In the genomic region with DNA sequence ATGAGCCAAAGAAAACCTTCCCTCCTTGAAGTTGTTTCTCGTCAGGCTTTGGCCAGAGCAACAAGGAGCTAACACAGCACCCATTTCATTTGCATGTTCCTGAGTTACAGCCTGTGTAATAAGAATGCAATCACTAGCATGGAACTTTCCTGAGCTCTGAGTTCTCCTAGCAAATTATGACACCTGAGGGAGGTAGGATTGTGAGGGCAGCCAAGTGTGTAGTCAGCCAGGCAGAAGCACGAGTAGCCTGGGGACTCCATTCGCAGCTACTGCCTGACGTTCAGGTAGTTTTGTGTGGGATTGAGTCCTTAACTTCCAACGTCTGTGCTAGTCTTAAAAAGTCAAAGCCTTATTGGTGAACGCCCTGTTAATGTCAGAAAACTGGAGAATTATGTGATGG, we compare ENCODE assay signal across 29 mouse cellular contexts.
A peak's percentile ranks its signal among the peaks of the same experiment; 100 is the strongest.
DNase-seq lines count a peak whose midpoint lies in the region; ATAC-seq lines count a peak whose summit lies in the region.
"Had no signal": no experiment of that assay in that cellular context is flagged by ENCODE, and none has a peak within 500 bp of the region (broad histone marks: within the 10 kb centered on the region; RNA-seq: fewer than 3 reads in every experiment).

No protein-coding gene starts in this region.

- H3K9ac ChIP-seq in neural tube, embryonic 15.5 days (replicated peaks), result no peak overlapping the region
- H3K9ac ChIP-seq: forebrain, embryonic 12.5 days; hindbrain, embryonic 12.5 days; liver, embryonic 12.5 days; midbrain, embryonic 12.5 days had no signal

- peak; percentile 41; the same call in 1 of the 2 replicates for ATAC-seq in neural tube, embryonic 15.5 days (ENCODE audit: low FRiP score)
- no peak for ATAC-seq in inflammation-experienced regulatory T-cells, adult 6 months
- ATAC-seq in CD4-positive, CD25-positive, alpha-beta regulatory T cell, adult 4 months, result no peak
- ATAC-seq: hindbrain, postnatal 0 days; intestine, embryonic 16.5 days; liver, embryonic 12.5 days; lung, postnatal 0 days had no signal

- no peak overlapping the region for H3K27ac ChIP-seq in neural tube, embryonic 15.5 days (replicated peaks)
- H3K27ac ChIP-seq: forebrain, embryonic 12.5 days; hindbrain, embryonic 12.5 days; hindbrain, postnatal 0 days; left cerebral cortex, adult 2 months; liver, embryonic 12.5 days; midbrain, embryonic 12.5 days had no signal

- H3K9me3 ChIP-seq in neural tube, embryonic 15.5 days (replicated peaks), result no peaks in the 10 kb centered on the region
- H3K9me3 ChIP-seq: forebrain, embryonic 12.5 days; hindbrain, embryonic 12.5 days; liver, embryonic 12.5 days; megakaryocyte, embryonic 14.5 days; midbrain, embryonic 12.5 days had no signal

- no peak overlapping the region for H3K4me3 ChIP-seq in neural tube, embryonic 15.5 days (replicated peaks)
- H3K4me3 ChIP-seq: erythroblast, embryonic 14.5 days; forebrain, embryonic 12.5 days; hindbrain, embryonic 12.5 days; left cerebral cortex, adult 2 months; liver, embryonic 12.5 days; megakaryocyte, embryonic 14.5 days; midbrain, embryonic 12.5 days had no signal

- 0 out of 2 replicates have a peak, but pooled peaks cover 4% of the 10 kb centered on the region for H3K4me1 ChIP-seq in neural tube, embryonic 15.5 days
- H3K4me1 ChIP-seq: forebrain, embryonic 12.5 days; hindbrain, embryonic 12.5 days; liver, embryonic 12.5 days; midbrain, embryonic 12.5 days had no signal

- WGBS in neural tube, embryonic 15.5 days, result 62% methylated on average over 6 of the region's 6 CpGs

- no peak overlapping the region for H3K4me2 ChIP-seq in neural tube, embryonic 15.5 days
- H3K4me2 ChIP-seq: forebrain, embryonic 12.5 days; heart, embryonic 11.5 days; hindbrain, embryonic 12.5 days; liver, embryonic 12.5 days; midbrain, embryonic 12.5 days had no signal

- intact Hi-C loops in left cerebral cortex, postnatal 4 days (cut with DNase I), result no loop called here

- H3K27me3 ChIP-seq in neural tube, embryonic 15.5 days (replicated peaks), result no peaks in the 10 kb centered on the region
- H3K27me3 ChIP-seq: forebrain, embryonic 12.5 days; hindbrain, embryonic 12.5 days; liver, embryonic 12.5 days; midbrain, embryonic 12.5 days had no signal

- no peak for DNase-seq in neural tube, embryonic 10.5 days (ENCODE audit: extremely low spot score, low spot score)
- DNase-seq in kidney, adult 8-10 months, result peak; percentile 22 to 59
- DNase-seq in kidney, postnatal 10 days, result peak; percentile 7
- DNase-seq in left cerebral cortex, postnatal 4 days, result no peak
- DNase-seq: adrenal gland, postnatal 36 days; cerebellum, adult 18-20 months; cerebellum, postnatal 10 days; gastrocnemius, postnatal 14 days; heart, adult 11 months; heart, postnatal 36 days; lung, adult 18-20 months; lung, postnatal 4 days; right cerebral cortex, postnatal 25 days; thymus, adult 2 months; thymus, postnatal 36 days had no signal

- H3K36me3 ChIP-seq in neural tube, embryonic 15.5 days, result no peaks in the 10 kb centered on the region
- H3K36me3 ChIP-seq: forebrain, embryonic 12.5 days; hindbrain, embryonic 12.5 days; liver, embryonic 12.5 days; midbrain, embryonic 12.5 days had no signal

Comparison
In these comparisons a context has a peak if more than half of its experiments do, and no peak if none do; other contexts are left out.
1. DNase-seq: peak in kidney, adult 8-10 months (2 of 2) and kidney, postnatal 10 days (single experiment); none in neural tube, embryonic 10.5 days (single experiment) and left cerebral cortex, postnatal 4 days (single experiment).